ENCODE assay signal across 29 mouse cellular contexts in the genomic region with DNA sequence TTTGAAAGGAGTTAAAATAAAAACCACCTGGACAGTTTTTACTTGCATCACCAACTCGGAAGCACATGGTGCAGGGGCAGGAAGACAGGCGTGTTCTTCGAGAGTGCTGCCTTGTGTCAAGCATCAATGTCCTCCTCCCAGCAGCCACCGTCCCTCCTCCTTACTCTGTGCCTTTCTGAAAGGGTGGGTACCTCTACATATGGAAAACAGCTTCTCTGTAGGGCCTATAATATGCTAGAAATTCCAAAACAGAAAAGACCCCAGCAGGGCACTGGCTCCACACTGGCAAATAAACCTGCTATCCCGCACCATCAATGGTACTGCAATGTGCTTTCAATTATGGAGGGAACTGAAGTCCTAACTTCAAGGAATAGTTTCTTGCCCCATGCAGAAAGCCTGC.
A peak's percentile ranks its signal among the peaks of the same experiment; 100 is the strongest.
DNase-seq lines count a peak whose midpoint lies in the region; ATAC-seq and TF ChIP-seq lines count a peak whose summit lies in the region.
"Had no signal": no experiment of that assay in that cellular context is flagged by ENCODE, and none has a peak within 500 bp of the region (broad histone marks: within the 10 kb centered on the region; RNA-seq: fewer than 3 reads in every experiment).

No protein-coding gene starts in this region.

- H3K4me1 ChIP-seq in embryonic facial prominence, embryonic 11.5 days (ENCODE audit: control insufficient read depth, insufficient read depth, low read length), result no peaks in the 10 kb centered on the region; the same call in none of the 2 replicates
- peaks cover 36% of the 10 kb centered on the region for H3K4me1 ChIP-seq in limb, embryonic 14.5 days (ENCODE audit: control insufficient read depth, insufficient read depth, low read length)
- peaks cover 13% of the 10 kb centered on the region; the same call in 1 of the 2 replicates for H3K4me1 ChIP-seq in kidney, embryonic 14.5 days (ENCODE audit: control insufficient read depth, insufficient read depth, low read length)
- H3K4me1 ChIP-seq: forebrain, embryonic 15.5 days had no signal

- H3K27ac ChIP-seq in embryonic facial prominence, embryonic 11.5 days (replicated peaks; ENCODE audit: low read depth, low read length), result 0 out of 2 replicates have a peak overlapping the region, but pooled peaks have one; percentile 4
- no peak overlapping the region for H3K27ac ChIP-seq in limb, embryonic 14.5 days (replicated peaks; ENCODE audit: low read depth, low read length)
- H3K27ac ChIP-seq in kidney, embryonic 14.5 days (ENCODE audit: low read depth, low read length), result no peak overlapping the region
- H3K27ac ChIP-seq: forebrain, embryonic 15.5 days; gastrocnemius, adult 2 months; hindbrain, embryonic 12.5 days; hindbrain, postnatal 0 days; intestine, embryonic 15.5 days; liver, embryonic 14.5 days; macrophage; neural tube, embryonic 15.5 days had no signal

- H3K9ac ChIP-seq in embryonic facial prominence, embryonic 11.5 days (replicated peaks; ENCODE audit: low read length), result no peak overlapping the region
- H3K9ac ChIP-seq in limb, embryonic 14.5 days (ENCODE audit: low read depth, low read length, severe bottlenecking), result no peak overlapping the region
- no peak overlapping the region for H3K9ac ChIP-seq in kidney, embryonic 14.5 days (ENCODE audit: low read depth, low read length)
- H3K9ac ChIP-seq: forebrain, embryonic 15.5 days; hindbrain, embryonic 12.5 days; intestine, embryonic 15.5 days; liver, embryonic 14.5 days; neural tube, embryonic 15.5 days had no signal

- TF ChIP-seq POLR2A in limb, embryonic 14.5 days (IDR thresholded peaks at IDR 0.05; ENCODE audit: borderline replicate concordance, extremely low read depth, insufficient read depth, insufficient read length), result no peak

- WGBS in embryonic facial prominence, embryonic 11.5 days, result 29% methylated on average over 5 of the region's 5 CpGs
- WGBS in limb, embryonic 14.5 days, result 16% methylated on average over 5 of the region's 5 CpGs
- 83% methylated on average over 5 of the region's 5 CpGs for WGBS in kidney, embryonic 14.5 days

- H3K27me3 ChIP-seq in embryonic facial prominence, embryonic 11.5 days (ENCODE audit: control insufficient read depth, insufficient read depth, low read length), result no peaks in the 10 kb centered on the region
- H3K27me3 ChIP-seq in limb, embryonic 14.5 days (ENCODE audit: control insufficient read depth, insufficient read depth, low read length), result no peaks in the 10 kb centered on the region
- H3K27me3 ChIP-seq in kidney, embryonic 14.5 days (ENCODE audit: control insufficient read depth, insufficient read depth, low read length), result no peaks in the 10 kb centered on the region
- H3K27me3 ChIP-seq: forebrain, embryonic 15.5 days; hindbrain, embryonic 12.5 days; intestine, embryonic 15.5 days; neural tube, embryonic 15.5 days had no signal

- no peak; the same call in 1 of the 2 replicates for ATAC-seq in embryonic facial prominence, embryonic 11.5 days (replicated peaks; ENCODE audit: insufficient number of reproducible peaks, low FRiP score, low TSS enrichment, low read depth)
- ATAC-seq in limb, embryonic 14.5 days (ENCODE audit: low FRiP score, low read depth), result peak; percentile 25; the same call in 1 of the 2 replicates
- ATAC-seq in kidney, embryonic 14.5 days (ENCODE audit: low FRiP score, low TSS enrichment), result no peak
- ATAC-seq: CD4-positive, CD25-positive, alpha-beta regulatory T cell, adult 4 months; forebrain, embryonic 15.5 days; hindbrain, postnatal 0 days; intestine, embryonic 15.5 days had no signal

- peak; percentile 46 for DNase-seq in embryo, embryonic 10.5 days (ENCODE audit: low spot score)
- DNase-seq in embryonic facial prominence, embryonic 11.5 days (ENCODE audit: low spot score), result peak; percentile 69
- peak; percentile 61 for DNase-seq in forelimb bud, embryonic 11.5 days (ENCODE audit: low read depth, low spot score)
- DNase-seq in limb, embryonic 14.5 days (ENCODE audit: low spot score), result no peak
- no peak for DNase-seq in ovary, postnatal 10 days (ENCODE audit: low spot score)
- DNase-seq in B cell, adult 2 months, result no peak
- DNase-seq: adrenal gland, postnatal 14 days; cerebellum, adult 11 months; cerebellum, adult 9-11 months; gastrocnemius, adult 2 months; heart, postnatal 14 days; kidney, adult 8-10 months; kidney, postnatal 14 days; liver; lung, adult 2 months; lung, postnatal 10 days; midbrain, embryonic 14.5 days; right cerebral cortex, adult 18-20 months; spleen, adult 18-20 months; thymus, postnatal 25 days had no signal

- H3K4me3 ChIP-seq in embryonic facial prominence, embryonic 11.5 days (ENCODE audit: low read depth, low read length), result no peak overlapping the region
- H3K4me3 ChIP-seq in limb, embryonic 14.5 days (replicated peaks; ENCODE audit: low read length), result no peak overlapping the region
- no peak overlapping the region for H3K4me3 ChIP-seq in kidney, embryonic 14.5 days (ENCODE audit: low read length)
- H3K4me3 ChIP-seq: forebrain, embryonic 15.5 days; gastrocnemius, adult 2 months; hindbrain, embryonic 12.5 days; intestine, embryonic 15.5 days; neural tube, embryonic 15.5 days had no signal

- H3K4me2 ChIP-seq in embryonic facial prominence, embryonic 11.5 days (ENCODE audit: low read depth, low read length), result no peak overlapping the region
- no peak overlapping the region for H3K4me2 ChIP-seq in limb, embryonic 14.5 days (replicated peaks; ENCODE audit: low read depth, low read length, severe bottlenecking)
- no peak overlapping the region for H3K4me2 ChIP-seq in kidney, embryonic 14.5 days (replicated peaks; ENCODE audit: low read depth, low read length)
- H3K4me2 ChIP-seq: forebrain, embryonic 15.5 days; hindbrain, embryonic 12.5 days; intestine, embryonic 15.5 days; neural tube, embryonic 15.5 days had no signal

- no peaks in the 10 kb centered on the region for H3K36me3 ChIP-seq in embryonic facial prominence, embryonic 11.5 days (replicated peaks; ENCODE audit: control insufficient read depth, insufficient read depth, low read depth, low read length)
- peaks cover 3% of the 10 kb centered on the region; the same call in 1 of the 2 replicates for H3K36me3 ChIP-seq in limb, embryonic 14.5 days (ENCODE audit: control insufficient read depth, insufficient read depth, low read length)
- no peaks in the 10 kb centered on the region for H3K36me3 ChIP-seq in kidney, embryonic 14.5 days (ENCODE audit: control insufficient read depth, insufficient read depth, low read length)
- H3K36me3 ChIP-seq: forebrain, embryonic 15.5 days; hindbrain, embryonic 12.5 days; intestine, embryonic 15.5 days; neural tube, embryonic 15.5 days had no signal

- H3K9me3 ChIP-seq in embryonic facial prominence, embryonic 11.5 days (replicated peaks; ENCODE audit: control insufficient read depth, low read length), result no peaks in the 10 kb centered on the region
- H3K9me3 ChIP-seq in limb, embryonic 14.5 days (ENCODE audit: control insufficient read depth, low read length), result no peaks in the 10 kb centered on the region
- no peaks in the 10 kb centered on the region for H3K9me3 ChIP-seq in kidney, embryonic 14.5 days (ENCODE audit: control insufficient read depth, low read length)
- H3K9me3 ChIP-seq: forebrain, embryonic 15.5 days; intestine, embryonic 15.5 days; neural tube, embryonic 15.5 days had no signal

Comparison
In these comparisons a context has a peak if more than half of its experiments do, and no peak if none do; other contexts are left out.
1. DNase-seq: peak in embryo, embryonic 10.5 days (single experiment), embryonic facial prominence, embryonic 11.5 days (single experiment) and forelimb bud, embryonic 11.5 days (single experiment); none in limb, embryonic 14.5 days (single experiment), ovary, postnatal 10 days (single experiment) and B cell, adult 2 months (0 of 2).